Mouse (Mus musculus): ENCODE results near the gene Fam19a1. TPM values are rescaled to one million over a fixed set of nuclear protein-coding genes. Genes with fewer than 3 reads are reported as not detected.

Gene Fam19a1
- polyA plus RNA-seq, 1 experiment from 2014 or later, result 3.3 TPM

DNA sequence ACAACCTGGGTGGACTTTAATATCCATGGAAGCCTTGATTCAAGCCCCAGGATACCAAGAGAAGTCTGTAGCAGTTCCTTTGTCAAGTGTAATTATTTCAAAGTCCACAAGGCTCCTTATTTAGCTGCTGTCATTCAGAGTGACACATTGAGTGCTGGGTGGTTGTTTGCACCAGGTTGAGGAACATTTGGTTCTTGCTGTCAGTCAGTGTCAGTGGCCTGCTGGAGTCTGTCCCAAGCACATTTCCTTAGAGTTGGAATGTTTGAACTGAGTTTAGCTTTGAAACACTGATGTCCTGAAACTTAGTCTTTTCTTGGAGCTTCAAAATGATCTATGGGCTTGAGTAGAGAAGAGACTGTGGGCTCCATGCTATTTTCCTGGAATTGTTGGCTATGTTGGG is 121.9 kb downstream of the Fam19a1 start:
- ATAC-seq (ENCODE audit: low FRiP score, low TSS enrichment), result no peak
- Histone ChIP-seq H3K9ac (replicated peaks; ENCODE audit: low read length) (no peak overlapping the region), H3K27ac (ENCODE audit: low read length) (no peak overlapping the region)

GRCm38 (mm10) chr6:96244320-96244719 is 131.4 kb downstream of the Fam19a1 start:
- Histone ChIP-seq H3K4me3 (ENCODE audit: low read length) (no peak overlapping the region), H3K36me3 (ENCODE audit: insufficient read depth, low read length) (no peaks in the 10 kb centered on the region), H3K4me1 (ENCODE audit: insufficient read depth, low read length) (no peaks in the 10 kb centered on the region), H3K27ac (ENCODE audit: low read length) (no peak overlapping the region), H3K4me2 (replicated peaks; ENCODE audit: low read depth, low read length) (no peak overlapping the region), H3K27me3 (ENCODE audit: insufficient read depth, low read length) (no peaks in the 10 kb centered on the region), H3K9ac (replicated peaks; ENCODE audit: low read length) (no peak overlapping the region), H3K9me3 (ENCODE audit: low read length) (no peaks in the 10 kb centered on the region)
- 84% methylated on average over 3 of the region's 3 CpGs for WGBS
- no peak for ATAC-seq (ENCODE audit: low FRiP score, low TSS enrichment)

More for the DNA sequence above, 121.9 kb downstream of the Fam19a1 start:
- H3K4me3 ChIP-seq (ENCODE audit: low read length), result no peak overlapping the region
- H3K9me3 ChIP-seq (ENCODE audit: low read length), result no peaks in the 10 kb centered on the region
- no peaks in the 10 kb centered on the region for H3K36me3 ChIP-seq (ENCODE audit: insufficient read depth, low read length)
- no peaks in the 10 kb centered on the region for H3K27me3 ChIP-seq (ENCODE audit: insufficient read depth, low read length)
- no peaks in the 10 kb centered on the region for H3K4me1 ChIP-seq (ENCODE audit: insufficient read depth, low read length)
- no peak overlapping the region for H3K4me2 ChIP-seq (replicated peaks; ENCODE audit: low read depth, low read length)

DNA sequence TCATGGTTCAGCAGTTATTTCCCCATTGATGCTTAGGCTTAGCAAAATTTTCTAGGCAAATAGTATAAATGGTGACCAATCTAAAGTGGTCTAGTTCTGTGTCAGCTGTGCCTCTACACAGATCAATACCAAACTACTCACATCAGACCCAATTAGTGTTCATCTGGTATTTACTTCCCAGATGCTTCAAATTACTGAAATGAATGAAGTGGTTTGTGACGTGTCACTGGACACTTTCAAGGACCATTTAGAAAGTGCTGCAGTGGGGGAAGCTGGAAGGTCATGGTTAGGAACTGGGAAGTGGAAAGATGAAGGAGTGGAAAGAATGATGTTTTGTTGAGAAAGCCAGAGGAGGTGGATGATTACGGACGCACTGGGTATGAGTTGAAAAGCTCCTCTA is 139.0 kb downstream of the Fam19a1 start:
- Histone ChIP-seq H3K27me3 (ENCODE audit: insufficient read depth, low read length) (no peaks in the 10 kb centered on the region), H3K4me3 (ENCODE audit: low read length) (no peak overlapping the region), H3K9ac (replicated peaks; ENCODE audit: low read length) (no peak overlapping the region), H3K4me2 (replicated peaks; ENCODE audit: low read depth, low read length) (no peak overlapping the region), H3K9me3 (ENCODE audit: low read length) (no peaks in the 10 kb centered on the region), H3K27ac (ENCODE audit: low read length) (no peak overlapping the region), H3K36me3 (ENCODE audit: insufficient read depth, low read length) (no peaks in the 10 kb centered on the region), H3K4me1 (ENCODE audit: insufficient read depth, low read length) (no peaks in the 10 kb centered on the region)
- ATAC-seq (ENCODE audit: low FRiP score, low TSS enrichment), result no peak
- WGBS, result 79% methylated on average over 3 of the region's 3 CpGs

DNA sequence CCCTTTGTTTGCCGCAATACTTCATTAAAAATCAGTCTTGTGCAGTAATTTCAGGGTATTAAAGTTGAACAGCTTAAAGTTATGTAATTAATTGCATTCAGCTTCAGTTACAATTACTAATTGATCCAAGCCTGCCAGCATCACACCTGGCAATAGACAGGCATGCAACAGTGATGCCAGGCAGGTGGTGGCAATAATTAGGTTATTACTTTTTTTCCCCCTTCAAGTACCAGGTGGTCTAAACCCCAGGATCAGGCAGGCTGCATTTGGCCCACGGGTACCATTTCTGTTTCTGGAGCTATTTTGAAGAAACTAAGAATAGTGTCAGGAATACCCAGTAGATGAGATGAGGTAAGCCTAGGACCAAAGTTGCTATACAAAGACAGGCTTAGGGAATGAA is 141.9 kb downstream of the Fam19a1 start:
- Histone ChIP-seq H3K27me3 (ENCODE audit: insufficient read depth, low read length) (no peaks in the 10 kb centered on the region), H3K36me3 (ENCODE audit: insufficient read depth, low read length) (no peaks in the 10 kb centered on the region), H3K4me3 (ENCODE audit: low read length) (no peak overlapping the region), H3K9me3 (ENCODE audit: low read length) (no peaks in the 10 kb centered on the region), H3K4me1 (ENCODE audit: insufficient read depth, low read length) (no peaks in the 10 kb centered on the region), H3K4me2 (replicated peaks; ENCODE audit: low read depth, low read length) (no peak overlapping the region), H3K9ac (replicated peaks; ENCODE audit: low read length) (no peak overlapping the region), H3K27ac (ENCODE audit: low read length) (no peak overlapping the region)
- ATAC-seq (ENCODE audit: low FRiP score, low TSS enrichment), result no peak
- 92% methylated on average over 2 of the region's 2 CpGs for WGBS

DNA sequence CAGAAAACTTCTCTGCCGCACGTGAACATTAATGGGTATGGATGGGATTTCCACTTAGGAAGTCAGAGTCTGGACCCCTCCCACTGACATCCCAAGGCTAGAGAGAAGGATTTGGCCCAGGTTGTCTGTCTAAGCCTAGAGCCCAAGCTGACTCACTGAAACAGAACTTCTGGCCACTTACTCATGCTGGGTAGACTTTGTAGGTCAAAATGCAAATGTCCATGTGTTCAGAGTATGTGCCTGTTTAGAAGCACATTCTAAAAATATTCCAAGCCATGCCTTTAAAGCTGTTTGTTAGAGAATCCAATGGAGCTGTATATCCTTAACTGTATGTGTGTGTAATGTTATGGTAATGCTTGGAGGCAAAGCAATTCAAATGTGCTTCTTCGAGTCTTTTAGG is 145.7 kb downstream of the Fam19a1 start:
- Histone ChIP-seq H3K27ac (ENCODE audit: low read length) (no peak overlapping the region), H3K4me3 (ENCODE audit: low read length) (no peak overlapping the region), H3K27me3 (ENCODE audit: insufficient read depth, low read length) (no peaks in the 10 kb centered on the region), H3K36me3 (ENCODE audit: insufficient read depth, low read length) (no peaks in the 10 kb centered on the region), H3K9ac (replicated peaks; ENCODE audit: low read length) (no peak overlapping the region), H3K4me2 (replicated peaks; ENCODE audit: low read depth, low read length) (no peak overlapping the region), H3K9me3 (ENCODE audit: low read length) (no peaks in the 10 kb centered on the region), H3K4me1 (ENCODE audit: insufficient read depth, low read length) (no peaks in the 10 kb centered on the region)
- 87% methylated on average over 3 of the region's 3 CpGs for WGBS
- no peak for ATAC-seq (ENCODE audit: low FRiP score, low TSS enrichment)

GRCm38 (mm10) chr6:96266456-96266855 is 153.5 kb downstream of the Fam19a1 start:
- Histone ChIP-seq H3K9ac (replicated peaks; ENCODE audit: low read length) (no peak overlapping the region), H3K9me3 (ENCODE audit: low read length) (no peaks in the 10 kb centered on the region), H3K36me3 (ENCODE audit: insufficient read depth, low read length) (no peaks in the 10 kb centered on the region), H3K4me3 (ENCODE audit: low read length) (no peak overlapping the region), H3K27ac (ENCODE audit: low read length) (no peak overlapping the region), H3K4me2 (replicated peaks; ENCODE audit: low read depth, low read length) (no peak overlapping the region), H3K27me3 (ENCODE audit: insufficient read depth, low read length) (no peaks in the 10 kb centered on the region), H3K4me1 (ENCODE audit: insufficient read depth, low read length) (no peaks in the 10 kb centered on the region)
- 88% methylated on average over 4 of the region's 4 CpGs for WGBS
- ATAC-seq (ENCODE audit: low FRiP score, low TSS enrichment), result no peak

GRCm38 (mm10) chr6:96268788-96269187 is 155.8 kb downstream of the Fam19a1 start:
- Histone ChIP-seq H3K9me3 (ENCODE audit: low read length) (no peaks in the 10 kb centered on the region), H3K27me3 (ENCODE audit: insufficient read depth, low read length) (no peaks in the 10 kb centered on the region), H3K9ac (replicated peaks; ENCODE audit: low read length) (no peak overlapping the region), H3K4me3 (ENCODE audit: low read length) (no peak overlapping the region), H3K27ac (ENCODE audit: low read length) (no peak overlapping the region), H3K36me3 (ENCODE audit: insufficient read depth, low read length) (no peaks in the 10 kb centered on the region), H3K4me2 (replicated peaks; ENCODE audit: low read depth, low read length) (no peak overlapping the region), H3K4me1 (ENCODE audit: insufficient read depth, low read length) (no peaks in the 10 kb centered on the region)
- no peak for ATAC-seq (ENCODE audit: low FRiP score, low TSS enrichment)

- ATAC-seq (ENCODE audit: low FRiP score, low TSS enrichment), result no peak
- Histone ChIP-seq H3K4me2 (replicated peaks; ENCODE audit: low read depth, low read length) (no peak overlapping the region), H3K27me3 (ENCODE audit: insufficient read depth, low read length) (no peaks in the 10 kb centered on the region), H3K4me3 (ENCODE audit: low read length) (no peak overlapping the region), H3K27ac (ENCODE audit: low read length) (no peak overlapping the region), H3K4me1 (ENCODE audit: insufficient read depth, low read length) (no peaks in the 10 kb centered on the region), H3K9ac (replicated peaks; ENCODE audit: low read length) (no peak overlapping the region), H3K9me3 (ENCODE audit: low read length) (no peaks in the 10 kb centered on the region), H3K36me3 (ENCODE audit: insufficient read depth, low read length) (no peaks in the 10 kb centered on the region)
- WGBS, result 89% methylated on average over 5 of the region's 5 CpGs
These were observed 157.5 kb downstream of the Fam19a1 start for GRCm38 (mm10) chr6:96270436-96270835.

- Histone ChIP-seq H3K9me3 (ENCODE audit: low read length) (no peaks in the 10 kb centered on the region), H3K27me3 (ENCODE audit: insufficient read depth, low read length) (no peaks in the 10 kb centered on the region), H3K9ac (replicated peaks; ENCODE audit: low read length) (no peak overlapping the region), H3K36me3 (ENCODE audit: insufficient read depth, low read length) (no peaks in the 10 kb centered on the region), H3K4me2 (replicated peaks; ENCODE audit: low read depth, low read length) (no peak overlapping the region), H3K4me1 (ENCODE audit: insufficient read depth, low read length) (no peaks in the 10 kb centered on the region), H3K27ac (ENCODE audit: low read length) (no peak overlapping the region), H3K4me3 (ENCODE audit: low read length) (no peak overlapping the region)
- whole genome bisulfite sequencing, result 82% methylated on average over 4 of the region's 4 CpGs
- no peak for ATAC-seq (ENCODE audit: low FRiP score, low TSS enrichment)
These were observed 170.8 kb downstream of the Fam19a1 start for GRCm38 (mm10) chr6:96283731-96284130.

DNA sequence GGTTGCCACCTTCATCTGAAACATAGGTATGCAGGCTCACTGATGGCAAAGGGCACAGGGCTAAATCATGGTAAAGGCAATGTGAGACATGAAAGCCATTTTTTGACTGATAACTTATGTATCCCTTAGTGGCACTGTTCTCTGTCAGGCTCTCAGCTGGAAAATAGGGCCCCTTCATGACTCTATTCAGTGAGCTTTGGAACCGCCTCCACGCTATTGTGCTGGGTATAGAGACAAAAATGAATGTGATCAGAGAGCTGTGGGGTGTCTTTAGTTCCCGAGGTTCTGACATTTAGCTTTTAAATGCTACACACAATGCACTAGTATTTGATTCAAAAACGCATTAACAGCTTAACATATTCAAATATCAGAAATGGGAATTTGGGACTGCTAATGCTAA is 171.6 kb downstream of the Fam19a1 start:
- no peak for ATAC-seq (ENCODE audit: low FRiP score, low TSS enrichment)
- 82% methylated on average over 4 of the region's 4 CpGs for WGBS
- no peaks in the 10 kb centered on the region for H3K9me3 ChIP-seq (ENCODE audit: low read length)

GRCm38 (mm10) chr6:96286276-96286675 is 173.3 kb downstream of the Fam19a1 start:
- Histone ChIP-seq H3K9ac (replicated peaks; ENCODE audit: low read length) (no peak overlapping the region), H3K36me3 (ENCODE audit: insufficient read depth, low read length) (no peaks in the 10 kb centered on the region), H3K4me1 (ENCODE audit: insufficient read depth, low read length) (no peaks in the 10 kb centered on the region), H3K27me3 (ENCODE audit: insufficient read depth, low read length) (no peaks in the 10 kb centered on the region), H3K4me2 (replicated peaks; ENCODE audit: low read depth, low read length) (no peak overlapping the region), H3K4me3 (ENCODE audit: low read length) (no peak overlapping the region), H3K27ac (ENCODE audit: low read length) (no peak overlapping the region), H3K9me3 (ENCODE audit: low read length) (no peaks in the 10 kb centered on the region)
- ATAC-seq (ENCODE audit: low FRiP score, low TSS enrichment), result no peak
- WGBS, result 58% methylated on average over 4 of the region's 4 CpGs

More for the DNA sequence above, 171.6 kb downstream of the Fam19a1 start:
- H3K9ac ChIP-seq (replicated peaks; ENCODE audit: low read length), result no peak overlapping the region
- no peaks in the 10 kb centered on the region for H3K36me3 ChIP-seq (ENCODE audit: insufficient read depth, low read length)
- no peak overlapping the region for H3K4me2 ChIP-seq (replicated peaks; ENCODE audit: low read depth, low read length)
- H3K27ac ChIP-seq (ENCODE audit: low read length), result no peak overlapping the region
- no peaks in the 10 kb centered on the region for H3K4me1 ChIP-seq (ENCODE audit: insufficient read depth, low read length)
- H3K27me3 ChIP-seq (ENCODE audit: insufficient read depth, low read length), result no peaks in the 10 kb centered on the region
- no peak overlapping the region for H3K4me3 ChIP-seq (ENCODE audit: low read length)

All from kidney, embryonic 16.5 days (tissue).